Mouse (Mus musculus): ENCODE data around the gene Hist1h2ac. TPM values are rescaled to one million over a fixed set of nuclear protein-coding genes. Genes with fewer than 3 reads are reported as not detected.
"Not testable (repeated sequence)": the region's sequence is repeated elsewhere in the genome, so short reads cannot be mapped to it uniquely, and the experiment has no call there.

Hist1h2ac gene
- polyA plus RNA-seq (2015; fragmentation: Nextera tagmentation; extraction: Ambion mirVana), result 0.23 and 0.32 TPM in 2 replicates

DNA sequence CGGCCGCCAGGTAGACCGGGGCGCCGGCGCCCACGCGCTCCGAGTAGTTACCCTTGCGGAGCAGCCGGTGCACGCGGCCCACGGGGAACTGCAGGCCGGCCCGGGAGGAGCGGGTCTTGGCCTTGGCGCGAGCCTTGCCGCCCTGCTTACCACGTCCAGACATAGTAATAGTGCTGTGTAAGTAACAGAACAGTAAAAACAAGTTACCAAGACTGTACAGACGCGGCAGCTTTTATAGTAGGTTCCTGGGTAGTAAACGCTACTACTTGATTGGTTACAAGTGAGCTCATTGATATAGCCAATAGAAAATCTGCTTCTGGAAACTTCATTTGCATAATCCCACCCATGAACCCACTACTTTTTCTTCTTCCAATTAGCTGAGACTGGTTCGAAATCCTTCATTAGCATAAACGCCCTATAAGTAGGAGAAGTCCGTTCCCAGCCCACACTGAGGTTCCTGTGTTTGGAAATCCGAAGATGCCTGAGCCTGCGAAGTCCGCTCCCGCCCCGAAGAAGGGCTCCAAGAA lies at the start of gene Hist1h2ac, which contains the start of gene Hist1h2bc:
Hist1h2ac (minus strand) TSS at position 194 of the 527 bp plus-strand sequence.
Hist1h2bc (plus strand) TSS at position 445 of the 527 bp plus-strand sequence.
- Histone ChIP-seq H3K27me3 (ENCODE audit: control insufficient read depth, insufficient read depth, low read depth, low read length) (no peaks in the 10 kb centered on the region), H3K4me2 (ENCODE audit: low read length) (peak within 1 kb of the TSS; percentile 84), H3K9ac (ENCODE audit: low read depth, low read length) (peak within 1 kb of the TSS; percentile 70), H3K27ac (ENCODE audit: low read length) (peak within 1 kb of the TSS; percentile 92), H3K36me3 (ENCODE audit: control insufficient read depth, insufficient read depth, low read length) (no peaks in the 10 kb centered on the region), H3K4me1 (ENCODE audit: control insufficient read depth, insufficient read depth, low read length) (peaks cover 20% of the 10 kb centered on the region), H3K4me3 (ENCODE audit: low read depth, low read length) (peak within 1 kb of the TSS; percentile 52), H3K9me3 (replicated peaks; ENCODE audit: control insufficient read depth, low read length, poor library complexity, severe bottlenecking) (no peaks in the 10 kb centered on the region)
- WGBS, result 1% methylated on average over 23 of the region's 32 CpGs
- peak; percentile 100 for ATAC-seq

DNA sequence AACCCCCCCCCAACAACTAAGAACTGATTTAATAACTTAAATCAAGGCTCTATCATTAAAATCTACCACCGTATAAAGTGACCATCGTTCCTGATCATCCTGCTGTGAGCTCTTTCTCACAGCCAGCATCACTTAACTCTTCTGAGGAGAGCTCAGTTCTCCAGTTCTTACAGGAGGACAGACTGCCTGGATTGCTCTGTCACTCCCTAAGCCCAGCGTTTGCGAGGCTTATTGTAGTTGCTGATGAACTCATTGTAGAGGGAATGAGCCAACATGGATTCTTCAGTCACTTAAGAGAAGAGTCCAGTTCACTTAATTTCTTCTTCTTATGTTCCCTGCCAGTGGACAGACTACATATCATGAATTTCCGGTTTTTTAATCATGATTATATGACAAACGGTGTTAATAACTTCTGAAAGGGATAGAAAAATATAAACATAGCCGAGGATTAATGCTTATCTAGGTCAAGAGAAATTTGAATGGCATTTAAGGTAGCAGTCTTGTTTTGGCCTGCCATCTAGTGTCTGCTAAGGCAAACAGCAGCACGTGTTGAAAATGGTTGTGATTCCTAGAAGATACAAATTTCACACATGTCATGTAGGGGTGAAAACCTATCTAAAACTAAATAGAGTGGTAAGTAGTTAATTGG lies 48.5 kb upstream of the Hist1h2ac start:
- H3K4me3 ChIP-seq (ENCODE audit: low read depth, low read length), result no peak overlapping the region
- ATAC-seq, result 0 out of 2 replicates have a peak, but pooled peaks have one; percentile 32
- no peaks in the 10 kb centered on the region for H3K36me3 ChIP-seq (ENCODE audit: control insufficient read depth, insufficient read depth, low read length)
- no peaks in the 10 kb centered on the region for H3K4me1 ChIP-seq (ENCODE audit: control insufficient read depth, insufficient read depth, low read length)
- H3K9ac ChIP-seq (ENCODE audit: low read depth, low read length), result no peak overlapping the region
- 24% methylated on average over 8 of the region's 8 CpGs for WGBS
- H3K27ac ChIP-seq (ENCODE audit: low read length), result no peak overlapping the region
- H3K27me3 ChIP-seq (ENCODE audit: control insufficient read depth, insufficient read depth, low read depth, low read length), result no peaks in the 10 kb centered on the region
- H3K4me2 ChIP-seq (ENCODE audit: low read length), result no peak overlapping the region
- no peaks in the 10 kb centered on the region for H3K9me3 ChIP-seq (replicated peaks; ENCODE audit: control insufficient read depth, low read length, poor library complexity, severe bottlenecking)

DNA sequence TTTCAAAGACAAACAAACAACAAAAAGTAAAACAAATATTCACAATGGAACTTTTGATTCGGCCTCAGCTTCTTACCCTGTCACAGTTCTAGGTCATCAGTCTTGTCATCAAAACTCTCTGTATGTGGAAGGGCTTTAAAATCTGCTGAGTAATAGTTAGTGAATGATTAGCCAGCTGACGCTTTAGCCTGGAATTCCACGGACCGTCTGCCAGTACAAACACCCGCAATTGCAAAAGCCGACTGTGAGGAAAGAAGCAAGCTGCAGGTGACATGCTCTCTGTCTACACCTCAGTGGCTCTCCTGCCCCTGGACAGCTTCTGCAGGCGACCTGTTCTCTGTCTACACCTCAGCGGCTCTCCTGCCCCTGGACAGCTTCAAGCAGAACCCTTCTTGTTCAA lies 46.7 kb upstream of the Hist1h2ac start:
- Histone ChIP-seq H3K9me3 (replicated peaks; ENCODE audit: control insufficient read depth, low read length, poor library complexity, severe bottlenecking) (no peaks in the 10 kb centered on the region), H3K4me2 (ENCODE audit: low read length) (no peak overlapping the region), H3K36me3 (ENCODE audit: control insufficient read depth, insufficient read depth, low read length) (no peaks in the 10 kb centered on the region), H3K27ac (ENCODE audit: low read length) (no peak overlapping the region), H3K27me3 (ENCODE audit: control insufficient read depth, insufficient read depth, low read depth, low read length) (no peaks in the 10 kb centered on the region), H3K4me1 (ENCODE audit: control insufficient read depth, insufficient read depth, low read length) (no peaks in the 10 kb centered on the region), H3K4me3 (ENCODE audit: low read depth, low read length) (no peak overlapping the region), H3K9ac (ENCODE audit: low read depth, low read length) (no peak overlapping the region)
- WGBS, result 66% methylated on average over 8 of the region's 8 CpGs
- no peak for ATAC-seq

DNA sequence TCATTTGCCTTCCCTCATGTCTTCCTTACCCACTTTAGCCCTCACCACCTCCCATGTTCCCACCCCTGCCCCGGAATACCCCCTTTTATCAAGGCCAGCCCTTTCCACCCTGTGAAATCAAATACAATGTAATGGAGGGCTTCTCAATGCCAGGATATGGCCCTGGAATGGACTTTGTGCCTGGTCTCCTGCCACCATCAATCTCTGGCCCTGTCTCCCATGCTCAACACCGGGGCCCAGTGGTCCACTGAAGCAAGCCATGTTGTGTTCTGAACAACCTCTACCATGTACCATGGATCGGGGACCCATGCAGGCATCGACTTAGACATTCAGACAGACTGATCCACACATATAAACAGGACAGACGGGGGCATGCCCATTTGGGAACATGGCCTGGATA lies 46.0 kb upstream of the Hist1h2ac start:
- no peak overlapping the region for H3K4me3 ChIP-seq (ENCODE audit: low read depth, low read length)
- H3K4me1 ChIP-seq (ENCODE audit: control insufficient read depth, insufficient read depth, low read length), result no peaks in the 10 kb centered on the region
- no peaks in the 10 kb centered on the region for H3K9me3 ChIP-seq (replicated peaks; ENCODE audit: control insufficient read depth, low read length, poor library complexity, severe bottlenecking)
- no peaks in the 10 kb centered on the region for H3K36me3 ChIP-seq (ENCODE audit: control insufficient read depth, insufficient read depth, low read length)
- H3K9ac ChIP-seq (ENCODE audit: low read depth, low read length), result no peak overlapping the region
- WGBS, result 97% methylated on average over 5 of the region's 5 CpGs
- no peak overlapping the region for H3K4me2 ChIP-seq (ENCODE audit: low read length)
- H3K27me3 ChIP-seq (ENCODE audit: control insufficient read depth, insufficient read depth, low read depth, low read length), result no peaks in the 10 kb centered on the region
- no peak for ATAC-seq
- no peak overlapping the region for H3K27ac ChIP-seq (ENCODE audit: low read length)

DNA sequence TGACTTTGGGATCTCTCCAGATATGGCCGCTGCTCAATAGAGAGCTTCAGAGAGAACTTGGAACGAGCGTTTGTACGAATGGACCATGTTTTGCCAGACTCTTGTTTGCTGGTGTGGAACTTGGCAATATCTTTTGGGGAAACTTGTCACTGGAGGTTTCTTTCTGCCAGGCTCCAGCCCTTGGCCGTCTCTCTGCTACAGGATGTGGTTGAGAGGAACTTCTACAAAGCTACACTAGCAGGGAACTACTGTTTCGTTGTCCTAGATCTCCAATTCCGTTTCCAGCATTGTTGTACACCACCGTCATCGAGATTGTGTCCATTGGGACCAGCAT lies 45.4 kb upstream of the Hist1h2ac start:
- no peak overlapping the region for H3K4me3 ChIP-seq (ENCODE audit: low read depth, low read length)
- no peak overlapping the region for H3K4me2 ChIP-seq (ENCODE audit: low read length)
- no peaks in the 10 kb centered on the region for H3K9me3 ChIP-seq (replicated peaks; ENCODE audit: control insufficient read depth, low read length, poor library complexity, severe bottlenecking)
- no peaks in the 10 kb centered on the region for H3K4me1 ChIP-seq (ENCODE audit: control insufficient read depth, insufficient read depth, low read length)
- H3K9ac ChIP-seq (ENCODE audit: low read depth, low read length), result no peak overlapping the region
- no peak for ATAC-seq
- H3K36me3 ChIP-seq (ENCODE audit: control insufficient read depth, insufficient read depth, low read length), result no peaks in the 10 kb centered on the region
- H3K27me3 ChIP-seq (ENCODE audit: control insufficient read depth, insufficient read depth, low read depth, low read length), result no peaks in the 10 kb centered on the region
- no peak overlapping the region for H3K27ac ChIP-seq (ENCODE audit: low read length)
- 92% methylated on average over 9 of the region's 9 CpGs for WGBS

DNA sequence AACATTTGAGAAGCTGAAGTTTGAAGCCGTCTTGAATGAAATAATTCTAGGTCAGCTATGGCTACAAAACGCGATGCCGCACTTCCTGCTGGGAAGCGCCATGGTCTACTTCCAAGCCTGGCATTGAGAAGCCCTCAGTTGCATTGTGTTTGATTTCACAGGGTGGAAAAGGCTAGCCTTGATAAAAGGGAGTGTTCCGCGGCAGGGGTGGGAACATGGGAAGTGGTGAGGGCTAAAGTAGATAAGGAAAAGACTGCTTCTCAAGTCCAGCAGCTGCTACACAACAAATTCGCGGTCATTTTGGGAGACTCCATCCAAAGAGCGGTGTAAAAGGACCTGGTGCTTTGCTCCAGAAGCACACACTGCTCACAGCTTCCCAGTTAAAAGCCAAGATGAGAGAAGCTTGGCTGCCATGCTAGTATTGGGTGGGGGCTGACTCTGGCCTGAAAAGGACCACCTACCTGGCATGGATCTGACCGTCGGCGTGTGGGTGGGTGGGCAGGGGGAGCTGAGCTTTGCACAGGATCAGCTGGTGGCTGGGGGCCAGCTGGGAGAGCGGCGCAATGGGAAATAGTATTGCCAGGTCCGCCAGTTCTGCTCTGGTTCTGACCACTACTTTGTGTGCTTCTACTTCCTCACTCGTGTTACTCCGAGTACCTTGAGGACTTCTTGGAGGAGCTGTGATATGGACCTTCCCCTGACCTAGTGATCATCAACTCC lies 44.9 kb upstream of the Hist1h2ac start:
- 89% methylated on average over 18 of the region's 18 CpGs for WGBS
- no peaks in the 10 kb centered on the region for H3K36me3 ChIP-seq (ENCODE audit: control insufficient read depth, insufficient read depth, low read length)
- H3K4me1 ChIP-seq (ENCODE audit: control insufficient read depth, insufficient read depth, low read length), result no peaks in the 10 kb centered on the region
- no peaks in the 10 kb centered on the region for H3K27me3 ChIP-seq (ENCODE audit: control insufficient read depth, insufficient read depth, low read depth, low read length)
- no peaks in the 10 kb centered on the region for H3K9me3 ChIP-seq (replicated peaks; ENCODE audit: control insufficient read depth, low read length, poor library complexity, severe bottlenecking)
- no peak for ATAC-seq
- no peak overlapping the region for H3K4me3 ChIP-seq (ENCODE audit: low read depth, low read length)
- no peak overlapping the region for H3K4me2 ChIP-seq (ENCODE audit: low read length)
- H3K9ac ChIP-seq (ENCODE audit: low read depth, low read length), result no peak overlapping the region
- H3K27ac ChIP-seq (ENCODE audit: low read length), result no peak overlapping the region

DNA sequence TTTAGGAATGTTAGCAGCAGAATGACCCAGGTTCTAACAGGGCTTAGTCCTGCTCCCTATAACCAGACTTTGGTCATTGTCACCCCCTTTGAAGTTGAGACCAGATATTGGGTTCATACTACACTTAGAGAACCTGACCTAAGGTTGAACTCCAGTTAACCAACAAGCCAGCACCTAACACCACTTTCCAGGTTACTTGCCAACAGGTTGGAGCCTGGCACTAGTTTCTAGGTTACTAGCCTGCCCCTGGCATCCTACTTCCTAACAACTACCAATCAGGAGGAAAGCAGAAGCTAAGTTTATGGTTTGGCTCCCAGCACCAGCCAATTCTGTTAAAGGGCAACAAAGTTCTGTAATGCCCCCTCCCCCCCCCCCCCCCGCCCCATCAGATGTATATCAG lies 41.5 kb upstream of the Hist1h2ac start:
- Histone ChIP-seq H3K9ac (ENCODE audit: low read depth, low read length) (no peak overlapping the region), H3K36me3 (ENCODE audit: control insufficient read depth, insufficient read depth, low read length) (no peaks in the 10 kb centered on the region), H3K9me3 (replicated peaks; ENCODE audit: control insufficient read depth, low read length, poor library complexity, severe bottlenecking) (no peaks in the 10 kb centered on the region), H3K27me3 (ENCODE audit: control insufficient read depth, insufficient read depth, low read depth, low read length) (no peaks in the 10 kb centered on the region), H3K4me3 (ENCODE audit: low read depth, low read length) (no peak overlapping the region), H3K27ac (ENCODE audit: low read length) (no peak overlapping the region), H3K4me2 (ENCODE audit: low read length) (no peak overlapping the region), H3K4me1 (ENCODE audit: control insufficient read depth, insufficient read depth, low read length) (no peaks in the 10 kb centered on the region)
- WGBS, result 60% methylated on average over 1 of the region's 1 CpGs
- no peak for ATAC-seq

DNA sequence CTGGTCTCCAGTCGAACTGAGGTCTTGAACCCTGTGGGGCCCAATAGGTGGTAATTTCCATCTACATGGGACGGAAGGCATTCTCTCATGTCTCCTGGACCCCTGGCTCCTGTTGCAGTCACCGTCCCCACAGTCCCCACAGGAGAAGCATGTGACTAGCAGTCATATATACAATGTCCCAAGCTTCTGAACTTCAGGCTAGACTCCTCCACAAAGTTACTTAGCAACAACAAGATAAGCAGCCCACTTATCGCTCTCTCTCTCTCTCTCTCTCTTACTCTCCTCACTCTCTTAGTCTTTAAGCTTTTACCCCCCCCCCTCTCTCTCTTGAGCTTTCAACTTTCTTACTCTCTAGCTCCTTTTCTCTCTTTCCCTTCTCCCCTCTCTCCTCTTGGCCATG lies 40.5 kb upstream of the Hist1h2ac start:
- Histone ChIP-seq H3K9ac (ENCODE audit: low read depth, low read length) (no peak overlapping the region), H3K4me1 (ENCODE audit: control insufficient read depth, insufficient read depth, low read length) (no peaks in the 10 kb centered on the region), H3K27ac (ENCODE audit: low read length) (no peak overlapping the region), H3K4me3 (ENCODE audit: low read depth, low read length) (no peak overlapping the region), H3K36me3 (ENCODE audit: control insufficient read depth, insufficient read depth, low read length) (no peaks in the 10 kb centered on the region), H3K27me3 (ENCODE audit: control insufficient read depth, insufficient read depth, low read depth, low read length) (no peaks in the 10 kb centered on the region), H3K4me2 (ENCODE audit: low read length) (no peak overlapping the region), H3K9me3 (replicated peaks; ENCODE audit: control insufficient read depth, low read length, poor library complexity, severe bottlenecking) (no peaks in the 10 kb centered on the region)
- 83% methylated on average over 4 of the region's 4 CpGs for WGBS
- no peak for ATAC-seq

DNA sequence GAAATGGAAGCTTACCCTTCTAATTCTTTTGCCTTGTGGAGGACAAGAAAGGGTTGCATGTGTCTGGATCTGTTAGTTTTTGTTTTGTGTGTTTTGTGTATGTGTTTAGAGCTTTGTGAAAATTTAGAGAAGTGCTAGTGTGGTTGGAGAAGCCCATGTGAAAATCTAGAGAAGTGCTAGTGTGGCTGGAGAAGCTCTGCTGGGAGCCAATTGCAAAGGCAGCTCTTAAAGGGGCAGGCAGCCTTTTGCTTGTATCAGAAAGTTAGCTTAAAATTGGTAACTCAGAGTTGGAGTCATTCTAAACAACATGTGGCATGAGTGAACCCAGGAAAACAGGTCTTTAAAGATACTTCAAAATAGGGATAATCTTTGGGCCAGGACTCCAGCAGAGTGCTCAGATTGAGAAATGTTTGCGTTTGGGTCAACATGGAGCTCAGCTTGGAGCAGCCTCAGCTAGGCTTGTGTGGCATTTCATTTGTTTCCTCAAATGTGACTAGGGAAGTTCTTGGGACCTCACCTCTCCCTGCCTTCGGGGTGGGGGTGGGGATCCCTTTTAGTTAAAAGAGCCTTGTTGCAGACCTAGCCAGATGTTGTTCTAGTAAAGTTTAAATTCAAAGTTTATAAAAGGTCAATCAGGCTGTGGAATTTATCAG lies 34.0 kb upstream of the Hist1h2ac start:
- H3K4me1 ChIP-seq (ENCODE audit: control insufficient read depth, insufficient read depth, low read length); H3K9ac ChIP-seq (ENCODE audit: low read depth, low read length); H3K9me3 ChIP-seq (replicated peaks; ENCODE audit: control insufficient read depth, low read length, poor library complexity, severe bottlenecking); H3K4me3 ChIP-seq (ENCODE audit: low read depth, low read length); H3K36me3 ChIP-seq (ENCODE audit: control insufficient read depth, insufficient read depth, low read length); H3K27ac ChIP-seq (ENCODE audit: low read length); H3K27me3 ChIP-seq (ENCODE audit: control insufficient read depth, insufficient read depth, low read depth, low read length); ATAC-seq; H3K4me2 ChIP-seq (ENCODE audit: low read length): not testable (repeated sequence)
- 19% methylated on average over 2 of the region's 2 CpGs for WGBS
